Mouse (Mus musculus) frontal cortex, adult (tissue): ENCODE measurements around the gene Ctrc.
"Not testable (repeated sequence)": the region's sequence is repeated elsewhere in the genome, so short reads cannot be mapped to it uniquely, and the experiment has no call there.

Experiments
- ATAC-seq: cut with Nextera tagmentation; 2 replicates; pipeline ENCODE4 v1.9.2; 2017; ENCODE audit warnings: mild to moderate bottlenecking, moderate library complexity, mixed read lengths; ENCODE audit not compliant: low TSS enrichment

Ctrc gene

GRCm38 (mm10) chr4:141787046-141787445 lies 59.1 kb downstream of the Ctrc start:
- no peak for ATAC-seq

- no peak for ATAC-seq
Measured at GRCm38 (mm10) chr4:141786141-141786540, 60.0 kb downstream of the Ctrc start.

GRCm38 (mm10) chr4:141784835-141785234 lies 61.3 kb downstream of the Ctrc start:
- peak; percentile 63 for ATAC-seq

GRCm38 (mm10) chr4:141781201-141781985 lies 64.8 kb downstream of the Ctrc start:
- no peak for ATAC-seq

- ATAC-seq = peak; percentile 73
Measured at GRCm38 (mm10) chr4:141779828-141780227, 66.3 kb downstream of the Ctrc start.

- not testable (repeated sequence) for ATAC-seq
Measured at GRCm38 (mm10) chr4:141773019-141773418, 73.1 kb downstream of the Ctrc start.

- ATAC-seq = no peak
Measured at GRCm38 (mm10) chr4:141771823-141772222, 74.3 kb downstream of the Ctrc start.

GRCm38 (mm10) chr4:141769501-141770160 lies 76.5 kb downstream of the Ctrc start:
- no peak for ATAC-seq

GRCm38 (mm10) chr4:141767353-141768036 lies 78.7 kb downstream of the Ctrc start:
- peak; percentile 46; the same call in 1 of the 2 replicates for ATAC-seq

- ATAC-seq = peak; percentile 41; the same call in 1 of the 2 replicates
Measured at GRCm38 (mm10) chr4:141766668-141767352, 79.3 kb downstream of the Ctrc start.

- ATAC-seq = peak; percentile 47; the same call in 1 of the 2 replicates
Measured at GRCm38 (mm10) chr4:141766316-141766667, 79.9 kb downstream of the Ctrc start.

- no peak for ATAC-seq
Measured at GRCm38 (mm10) chr4:141765008-141765407, 81.2 kb downstream of the Ctrc start.
